8 mouse cellular contexts compared by ENCODE assay signal in the genomic region with DNA sequence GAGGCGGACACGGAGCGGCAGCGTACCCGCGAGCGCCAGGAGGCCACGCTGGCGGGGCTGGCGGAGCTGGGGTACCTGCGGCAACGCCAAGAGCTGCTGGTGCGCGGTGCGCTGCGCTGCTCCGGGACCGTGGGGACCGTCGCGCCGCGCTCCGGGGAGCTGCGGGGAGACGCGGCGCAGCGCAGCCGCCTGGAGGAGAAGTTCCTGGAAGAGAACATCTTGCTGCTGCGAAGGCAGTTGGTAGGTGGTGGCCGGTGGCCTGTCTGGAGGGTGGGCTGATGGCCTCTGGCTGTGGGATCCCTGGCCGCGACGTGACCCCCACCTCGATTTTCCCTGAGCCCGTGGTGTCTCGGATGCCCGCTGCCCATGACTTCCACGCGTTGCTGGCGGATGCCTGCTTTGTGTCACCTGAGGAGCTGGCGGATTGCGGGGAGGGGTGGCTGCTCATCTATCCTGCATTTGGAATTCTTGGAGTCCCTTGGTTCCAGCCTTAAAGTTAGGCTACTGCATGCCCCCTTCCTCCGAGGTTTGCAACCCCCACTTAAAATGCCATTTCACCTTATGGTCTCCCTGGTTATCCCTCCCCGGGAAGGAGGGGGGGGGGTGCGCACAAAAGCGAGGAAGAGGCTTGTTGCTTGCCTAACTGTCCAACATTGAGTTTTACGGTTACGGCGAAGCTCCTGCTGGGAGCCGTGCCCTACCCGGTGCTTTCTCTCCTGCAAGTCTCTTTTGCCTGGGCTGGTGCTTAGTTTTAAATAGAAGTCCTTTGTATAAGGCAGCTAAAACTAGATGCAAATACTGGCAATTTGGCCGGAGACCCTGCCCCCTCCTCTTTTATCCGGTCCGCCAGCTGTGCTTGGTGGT. TPM values are rescaled to one million over a fixed set of nuclear protein-coding genes. Genes with fewer than 3 reads are reported as not detected.
A peak's percentile ranks its signal among the peaks of the same experiment; 100 is the strongest.
DNase-seq lines count a peak whose midpoint lies in the region; ATAC-seq and TF ChIP-seq lines count a peak whose summit lies in the region.

No protein-coding gene starts in this region.

- H3K9me3 ChIP-seq in erythroblast, embryonic 14.5 days (ENCODE audit: control insufficient read depth, low read length) = peaks cover 6% of the 10 kb centered on the region; the same call in 1 of the 2 replicates
- no peaks in the 10 kb centered on the region for H3K9me3 ChIP-seq in heart, postnatal 0 days (replicated peaks; ENCODE audit: control insufficient read depth, low read length)
- H3K9me3 ChIP-seq in midbrain, embryonic 16.5 days (replicated peaks; ENCODE audit: control insufficient read depth, low read length, poor library complexity, severe bottlenecking) = no peaks in the 10 kb centered on the region

- H3K4me2 ChIP-seq in heart, postnatal 0 days (ENCODE audit: low read depth, low read length) = peak overlapping the region; percentile 93
- H3K4me2 ChIP-seq in midbrain, embryonic 16.5 days (ENCODE audit: low read length) = peak overlapping the region; percentile 71

- no peak for ATAC-seq in erythroblast, adult 5-6 weeks (replicated peaks; ENCODE audit: low FRiP score, poor library complexity, severe bottlenecking)
- peak; percentile 60 for ATAC-seq in heart, postnatal 0 days (ENCODE audit: insufficient read depth, low read depth)
- ATAC-seq in midbrain, embryonic 16.5 days = peak; percentile 76

- peak overlapping the region; percentile 77 for H3K27ac ChIP-seq in heart, postnatal 0 days (ENCODE audit: low read depth)
- peak overlapping the region; percentile 88 for H3K27ac ChIP-seq in midbrain, embryonic 16.5 days (ENCODE audit: low read length)

- H3K4me1 ChIP-seq in erythroblast, embryonic 14.5 days (ENCODE audit: control insufficient read depth) = peaks cover 6% of the 10 kb centered on the region
- no peaks in the 10 kb centered on the region for H3K4me1 ChIP-seq in heart, postnatal 0 days (ENCODE audit: control insufficient read depth, insufficient read depth)
- H3K4me1 ChIP-seq in midbrain, embryonic 16.5 days (ENCODE audit: control insufficient read depth, insufficient read depth, low read length) = 0 out of 2 replicates have a peak, but pooled peaks cover 3% of the 10 kb centered on the region

- peak overlapping the region; percentile 78 for H3K9ac ChIP-seq in heart, postnatal 0 days (replicated peaks; ENCODE audit: low read depth, low read length)
- peak overlapping the region; percentile 94 for H3K9ac ChIP-seq in midbrain, embryonic 16.5 days (ENCODE audit: low read depth, low read length)

- peaks cover 62% of the 10 kb centered on the region for H3K27me3 ChIP-seq in erythroblast, embryonic 14.5 days (ENCODE audit: control insufficient read depth)
- H3K27me3 ChIP-seq in heart, postnatal 0 days (ENCODE audit: control insufficient read depth, insufficient read depth, low read length) = 0 out of 2 replicates have a peak, but pooled peaks cover 4% of the 10 kb centered on the region
- no peaks in the 10 kb centered on the region for H3K27me3 ChIP-seq in midbrain, embryonic 16.5 days (ENCODE audit: control insufficient read depth, insufficient read depth, low read depth, low read length)

- WGBS in heart, postnatal 0 days = under 1% methylated on average over 48 of the region's 56 CpGs
- under 1% methylated on average over 56 of the region's 56 CpGs for WGBS in midbrain, embryonic 16.5 days

- peak overlapping the region; percentile 56 for H3K4me3 ChIP-seq in erythroblast, embryonic 14.5 days (replicated peaks)
- H3K4me3 ChIP-seq in heart, postnatal 0 days (ENCODE audit: low read depth, low read length) = peak overlapping the region; percentile 86
- H3K4me3 ChIP-seq in midbrain, embryonic 16.5 days (ENCODE audit: low read depth, low read length) = peak overlapping the region; percentile 85

- TF ChIP-seq EP300 in heart, postnatal 0 days (IDR thresholded peaks at IDR 0.05; ENCODE audit: low read depth) = no peak

- intact Hi-C loops in left cerebral cortex, postnatal 36 days (cut with DNase I) = loop anchor here (2.0 to 10.0 kb wide), 4 partner anchors 67 to 452 kb away; no protein-coding TSS in a partner anchor

- TF ChIP-seq CTCF in heart, postnatal 0 days (IDR thresholded peaks at IDR 0.05; ENCODE audit: low read depth) = no peak

- H3K36me3 ChIP-seq in erythroblast, embryonic 14.5 days (ENCODE audit: control insufficient read depth) = no peaks in the 10 kb centered on the region
- H3K36me3 ChIP-seq in heart, postnatal 0 days (replicated peaks; ENCODE audit: control insufficient read depth, insufficient read depth, low read length) = peaks cover 8% of the 10 kb centered on the region; the same call in 1 of the 2 replicates
- peaks cover 8% of the 10 kb centered on the region; the same call in 1 of the 2 replicates for H3K36me3 ChIP-seq in midbrain, embryonic 16.5 days (ENCODE audit: control insufficient read depth, insufficient read depth, low read length)

- peak; percentile 39 for DNase-seq in R1 (ENCODE audit: low read depth, low spot score)
- DNase-seq in embryo, embryonic 9.5 days (ENCODE audit: extremely low spot score) = peak; percentile 68
- DNase-seq in heart, postnatal 0 days (ENCODE audit: low spot score) = peak; percentile 19
- peak; percentile 7 to 37 for DNase-seq in left cerebral cortex, postnatal 36 days (ENCODE audit: low spot score in 2 of 2)
- DNase-seq in thymus, postnatal 10 days (ENCODE audit: low spot score in 2 of 2) = peak; percentile 7 to 35

RNA-seq across cellular contexts. Expression of a gene that starts 0.6 kb away (rescaled TPM):
- polyA plus RNA-seq in erythroblast, embryonic 14.5 days (2012) = 0.01 TPM in 1 of 2 replicates, not detected in the other
- total RNA-seq in erythroblast, adult 5-6 weeks (2015; ENCODE audit: low replicate concordance) = not detected in 2 replicates
- total RNA-seq in erythroblast, adult 5-6 weeks (2017; ENCODE audit: low replicate concordance) = not detected in 2 replicates
- 17.8 and 18.0 TPM in 2 replicates for total RNA-seq in heart, postnatal 0 days (2014; rRNA removed; ENCODE audit: low replicate concordance)
- 3.9 and 4.7 TPM in 2 replicates for polyA plus RNA-seq in heart, postnatal 0 days (2015; fragmentation: Nextera tagmentation; extraction: Ambion mirVana)
- total RNA-seq in left cerebral cortex, postnatal 36 days (2021) = 1 to 10 TPM; 9.2 to 9.8 TPM
- polyA plus RNA-seq in midbrain, embryonic 16.5 days (2015; fragmentation: Nextera tagmentation; extraction: Ambion mirVana) = 25.1 and 25.3 TPM in 2 replicates

Comparison
In these comparisons a context has a peak if more than half of its experiments do, and no peak if none do; other contexts are left out.
1. RNA of a gene that starts 0.6 kb away (total RNA-seq): 17.8 to 18.0 TPM in heart, postnatal 0 days and 9.2 to 9.8 TPM in left cerebral cortex, postnatal 36 days; not detected in erythroblast, adult 5-6 weeks; every median in the first group is over 10 times any median in the second.
2. Peak in every context shown above with its lines, with median percentiles within 50 percentile points of each other: H3K4me3 ChIP-seq and DNase-seq.